Mouse (Mus musculus): ENCODE data around the gene Cacnb1. TPM values are rescaled to one million over a fixed set of nuclear protein-coding genes. Genes with fewer than 3 reads are reported as not detected.

Cacnb1 gene
- polyA plus RNA-seq, 1 experiment = 163 TPM

- TF ChIP-seq SRF (IDR thresholded peaks at IDR 0.05; ENCODE audit: control insufficient read depth, insufficient read length, low read depth) = no peak
- no peak for TF ChIP-seq REST (IDR thresholded peaks at IDR 0.05; ENCODE audit: insufficient read depth, insufficient read length)
- TF ChIP-seq E2F4 (IDR thresholded peaks at IDR 0.05; ENCODE audit: insufficient read depth) = no peak
- no peak for TF ChIP-seq USF1 (IDR thresholded peaks at IDR 0.05; ENCODE audit: low read depth)
- TF ChIP-seq POLR2AphosphoS2 (IDR thresholded peaks at IDR 0.05; ENCODE audit: insufficient read length, low read depth) = no peak
- no peak for TF ChIP-seq CEBPB (IDR thresholded peaks at IDR 0.05; ENCODE audit: insufficient read depth, poor library complexity, severe bottlenecking)
- no peak for TF ChIP-seq TCF3 (IDR thresholded peaks at IDR 0.05; ENCODE audit: insufficient read length, low read depth)
- TF ChIP-seq MAX (IDR thresholded peaks at IDR 0.05; ENCODE audit: low read depth) = no peak
- TF ChIP-seq MYOD1 (IDR thresholded peaks at IDR 0.05; ENCODE audit: control insufficient read depth in 1 of 3, insufficient read length in 2 of 3, low read depth in 2 of 3) = no peak
- TF ChIP-seq MYOG (IDR thresholded peaks at IDR 0.05; ENCODE audit: control insufficient read depth in 1 of 3, insufficient read depth in 1 of 3, insufficient read length in 2 of 3, low read depth in 2 of 3) = no peak
- no peak for TF ChIP-seq TCF12 (IDR thresholded peaks at IDR 0.05; ENCODE audit: insufficient read depth, poor library complexity, severe bottlenecking)
- no peak for TF ChIP-seq POLR2A (IDR thresholded peaks at IDR 0.05; ENCODE audit: insufficient read length, low read depth)
- Histone ChIP-seq H3K79me2 (ENCODE audit: control insufficient read depth, insufficient read depth) (no peaks in the 10 kb centered on the region), H3ac (ENCODE audit: control insufficient read depth, insufficient read length) (no peak overlapping the region), H3K4me2 (ENCODE audit: low read depth) (no peak overlapping the region), H3K4me3 (no peak overlapping the region), H3K27me3 (ENCODE audit: control insufficient read depth, insufficient read depth, insufficient read length) (no peaks in the 10 kb centered on the region), H3K36me3 (ENCODE audit: control insufficient read depth, insufficient read depth) (peaks cover 27% of the 10 kb centered on the region)
Observed at GRCm38 (mm10) chr11:98012831-98013230, 10.0 kb downstream of the Cacnb1 start.

- Histone ChIP-seq H3K79me2 (ENCODE audit: control insufficient read depth, insufficient read depth) (no peaks in the 10 kb centered on the region), H3K27me3 (ENCODE audit: control insufficient read depth, insufficient read depth, insufficient read length) (no peaks in the 10 kb centered on the region), H3ac (ENCODE audit: control insufficient read depth, insufficient read length) (no peak overlapping the region), H3K4me2 (ENCODE audit: low read depth) (no peak overlapping the region), H3K36me3 (ENCODE audit: control insufficient read depth, insufficient read depth) (peaks cover 19% of the 10 kb centered on the region), H3K4me3 (no peak overlapping the region)
- TF ChIP-seq USF1 (IDR thresholded peaks at IDR 0.05; ENCODE audit: low read depth) (no peak), POLR2A (IDR thresholded peaks at IDR 0.05; ENCODE audit: insufficient read length, low read depth) (no peak), TCF3 (IDR thresholded peaks at IDR 0.05; ENCODE audit: insufficient read length, low read depth) (no peak), MYOG (IDR thresholded peaks at IDR 0.05; ENCODE audit: control insufficient read depth in 1 of 3, insufficient read depth in 1 of 3, insufficient read length in 2 of 3, low read depth in 2 of 3) (no peak), REST (IDR thresholded peaks at IDR 0.05; ENCODE audit: insufficient read depth, insufficient read length) (no peak), MAX (IDR thresholded peaks at IDR 0.05; ENCODE audit: low read depth) (no peak), CEBPB (IDR thresholded peaks at IDR 0.05; ENCODE audit: insufficient read depth, poor library complexity, severe bottlenecking) (no peak), TCF12 (IDR thresholded peaks at IDR 0.05; ENCODE audit: insufficient read depth, poor library complexity, severe bottlenecking) (no peak), MYOD1 (IDR thresholded peaks at IDR 0.05; ENCODE audit: control insufficient read depth in 1 of 3, insufficient read length in 2 of 3, low read depth in 2 of 3) (no peak), SRF (IDR thresholded peaks at IDR 0.05; ENCODE audit: control insufficient read depth, insufficient read length, low read depth) (no peak), E2F4 (IDR thresholded peaks at IDR 0.05; ENCODE audit: insufficient read depth) (no peak), POLR2AphosphoS2 (IDR thresholded peaks at IDR 0.05; ENCODE audit: insufficient read length, low read depth) (no peak)
Observed at GRCm38 (mm10) chr11:98011716-98012115, 11.1 kb downstream of the Cacnb1 start.

- Histone ChIP-seq H3K4me2 (ENCODE audit: low read depth) (no peak overlapping the region), H3K79me2 (ENCODE audit: control insufficient read depth, insufficient read depth) (no peaks in the 10 kb centered on the region), H3K27me3 (ENCODE audit: control insufficient read depth, insufficient read depth, insufficient read length) (no peaks in the 10 kb centered on the region), H3K4me3 (no peak overlapping the region), H3ac (ENCODE audit: control insufficient read depth, insufficient read length) (no peak overlapping the region), H3K36me3 (ENCODE audit: control insufficient read depth, insufficient read depth) (peaks cover 10% of the 10 kb centered on the region)
- TF ChIP-seq TCF3 (IDR thresholded peaks at IDR 0.05; ENCODE audit: insufficient read length, low read depth) (no peak), TCF12 (IDR thresholded peaks at IDR 0.05; ENCODE audit: insufficient read depth, poor library complexity, severe bottlenecking) (no peak), MYOD1 (IDR thresholded peaks at IDR 0.05; ENCODE audit: control insufficient read depth in 1 of 3, insufficient read length in 2 of 3, low read depth in 2 of 3) (no peak), POLR2AphosphoS2 (IDR thresholded peaks at IDR 0.05; ENCODE audit: insufficient read length, low read depth) (no peak), USF1 (IDR thresholded peaks at IDR 0.05; ENCODE audit: low read depth) (no peak), REST (IDR thresholded peaks at IDR 0.05; ENCODE audit: insufficient read depth, insufficient read length) (no peak), E2F4 (IDR thresholded peaks at IDR 0.05; ENCODE audit: insufficient read depth) (no peak), MYOG (IDR thresholded peaks at IDR 0.05; ENCODE audit: control insufficient read depth in 1 of 3, insufficient read depth in 1 of 3, insufficient read length in 2 of 3, low read depth in 2 of 3) (no peak)
Observed at GRCm38 (mm10) chr11:98008087-98008486, 14.7 kb downstream of the Cacnb1 start.

GRCm38 (mm10) chr11:98005686-98006085 is 17.1 kb downstream of the Cacnb1 start:
- no peaks in the 10 kb centered on the region for H3K79me2 ChIP-seq (ENCODE audit: control insufficient read depth, insufficient read depth)
- TF ChIP-seq USF1 (IDR thresholded peaks at IDR 0.05; ENCODE audit: low read depth) = no peak
- TF ChIP-seq SRF (IDR thresholded peaks at IDR 0.05; ENCODE audit: control insufficient read depth, insufficient read length, low read depth) = no peak
- TF ChIP-seq TCF3 (IDR thresholded peaks at IDR 0.05; ENCODE audit: insufficient read length, low read depth) = no peak
- no peak for TF ChIP-seq REST (IDR thresholded peaks at IDR 0.05; ENCODE audit: insufficient read depth, insufficient read length)
- no peak for TF ChIP-seq POLR2A (IDR thresholded peaks at IDR 0.05; ENCODE audit: insufficient read length, low read depth)
- no peak for TF ChIP-seq MYOD1 (IDR thresholded peaks at IDR 0.05; ENCODE audit: control insufficient read depth in 1 of 3, insufficient read length in 2 of 3, low read depth in 2 of 3)
- no peak for TF ChIP-seq E2F4 (IDR thresholded peaks at IDR 0.05; ENCODE audit: insufficient read depth)
- no peak for TF ChIP-seq MAX (IDR thresholded peaks at IDR 0.05; ENCODE audit: low read depth)
- TF ChIP-seq POLR2AphosphoS2 (IDR thresholded peaks at IDR 0.05; ENCODE audit: insufficient read length, low read depth) = no peak
- no peak for TF ChIP-seq TCF12 (IDR thresholded peaks at IDR 0.05; ENCODE audit: insufficient read depth, poor library complexity, severe bottlenecking)
- TF ChIP-seq CEBPB (IDR thresholded peaks at IDR 0.05; ENCODE audit: insufficient read depth, poor library complexity, severe bottlenecking) = no peak
- no peaks in the 10 kb centered on the region for H3K27me3 ChIP-seq (ENCODE audit: control insufficient read depth, insufficient read depth, insufficient read length)
- H3K4me3 ChIP-seq = no peak overlapping the region
- no peak overlapping the region for H3ac ChIP-seq (ENCODE audit: control insufficient read depth, insufficient read length)
- H3K4me2 ChIP-seq (ENCODE audit: low read depth) = no peak overlapping the region
- peaks cover 10% of the 10 kb centered on the region for H3K36me3 ChIP-seq (ENCODE audit: control insufficient read depth, insufficient read depth)
